11 mouse cellular contexts compared by ENCODE assay signal in the genomic region with DNA sequence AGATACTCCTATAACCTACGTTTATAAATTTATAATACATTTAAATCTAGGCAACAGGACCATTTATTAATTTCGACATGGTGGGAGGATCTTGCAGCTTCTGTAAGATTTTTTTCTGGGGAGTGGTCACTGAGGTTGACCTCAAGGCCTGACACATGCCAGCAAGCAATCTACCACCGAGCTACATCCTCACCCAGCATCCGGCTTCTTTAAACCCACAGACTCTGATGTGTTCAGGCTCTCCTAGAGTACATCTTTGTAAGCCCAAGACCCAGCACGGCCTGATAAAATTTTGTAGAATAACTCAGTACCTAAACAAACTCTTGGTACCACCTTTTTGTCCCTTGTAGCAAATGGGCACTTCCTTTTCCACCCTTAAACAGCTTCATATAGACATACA.
"Had no signal": no experiment of that assay in that cellular context is flagged by ENCODE, and none has a peak within 500 bp of the region (broad histone marks: within the 10 kb centered on the region; RNA-seq: fewer than 3 reads in every experiment).

No protein-coding gene starts in this region.

- H3K27ac ChIP-seq: liver, embryonic 12.5 days; stomach, embryonic 15.5 days had no signal

- H3K4me2 ChIP-seq: kidney, embryonic 15.5 days; limb, embryonic 15.5 days; liver, embryonic 12.5 days; lung, embryonic 14.5 days; stomach, embryonic 15.5 days had no signal

- H3K36me3 ChIP-seq: limb, embryonic 15.5 days; liver, embryonic 12.5 days; stomach, embryonic 15.5 days had no signal

- H3K9me3 ChIP-seq: kidney, embryonic 15.5 days; limb, embryonic 15.5 days; liver, embryonic 12.5 days; stomach, embryonic 15.5 days had no signal

- DNase-seq: lung, embryonic 14.5 days; lung, postnatal 10 days; lung, postnatal 4 days; midbrain, embryonic 14.5 days; right cerebral cortex, postnatal 14 days; thymus, adult 2 months; thymus, postnatal 4 days had no signal

- ATAC-seq: liver, embryonic 12.5 days had no signal

- H3K27me3 ChIP-seq: kidney, embryonic 15.5 days; limb, embryonic 15.5 days; liver, embryonic 12.5 days; stomach, embryonic 15.5 days had no signal

- H3K9ac ChIP-seq: kidney, embryonic 15.5 days; limb, embryonic 15.5 days; liver, embryonic 12.5 days; lung, embryonic 14.5 days; stomach, embryonic 15.5 days had no signal

- H3K4me1 ChIP-seq: stomach, embryonic 15.5 days had no signal

- H3K4me3 ChIP-seq: kidney, embryonic 15.5 days; limb, embryonic 15.5 days; liver, embryonic 12.5 days; stomach, embryonic 15.5 days had no signal
